In the genomic region with DNA sequence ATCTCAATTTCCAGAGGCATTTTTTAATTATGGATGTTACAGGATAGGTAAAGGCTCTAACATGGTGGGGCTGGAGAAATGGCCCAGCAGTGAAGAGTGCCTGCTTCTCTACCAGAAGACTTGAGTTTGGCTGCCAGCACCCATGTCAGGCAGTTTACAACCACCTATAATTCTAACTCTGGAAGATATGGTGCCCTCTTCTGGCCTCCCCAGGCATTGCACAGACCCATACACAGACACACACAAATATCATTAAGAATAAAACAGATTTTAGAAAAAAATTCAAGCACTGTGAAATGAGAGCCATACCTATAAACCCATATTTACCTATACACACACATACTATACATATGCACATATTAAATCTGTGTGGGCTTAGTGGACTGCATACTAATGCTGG, we compare ENCODE assay signal across 19 mouse cellular contexts.
DNase-seq lines count a peak whose midpoint lies in the region; ATAC-seq and TF ChIP-seq lines count a peak whose summit lies in the region.
"Had no signal": no experiment of that assay in that cellular context is flagged by ENCODE, and none has a peak within 500 bp of the region (broad histone marks: within the 10 kb centered on the region; RNA-seq: fewer than 3 reads in every experiment).

No protein-coding gene starts in this region.

- peak; percentile 10 for DNase-seq in thymus, adult 2 months
- DNase-seq in thymus, postnatal 25 days, result no peak
- peak; percentile 31 for DNase-seq in NIH3T3 (ENCODE audit: low read depth)
- DNase-seq in embryonic facial prominence, embryonic 10.5 days (ENCODE audit: low spot score), result no peak
- no peak for DNase-seq in yolk sac, embryonic 10.5 days (ENCODE audit: low spot score)
- DNase-seq: adrenal gland, postnatal 14 days; cerebellum, postnatal 25 days; gastrocnemius, postnatal 10 days; liver, embryonic 13.5 days; lung, postnatal 14 days; retina, postnatal 1 day had no signal

- no peak overlapping the region for H3K9ac ChIP-seq in intestine, postnatal 0 days (ENCODE audit: low read depth, low read length)
- no peak overlapping the region for H3K9ac ChIP-seq in intestine, embryonic 16.5 days (ENCODE audit: low read depth, low read length)
- H3K9ac ChIP-seq: forebrain, embryonic 15.5 days; kidney, embryonic 15.5 days; liver, embryonic 13.5 days had no signal

- TF ChIP-seq CTCF in intestine, postnatal 0 days (IDR thresholded peaks at IDR 0.05; ENCODE audit: low read depth), result peak; percentile 27; the same call in 1 of the 2 replicates
- TF ChIP-seq CTCF in thymus, adult 2 months (IDR thresholded peaks at IDR 0.05; ENCODE audit: borderline replicate concordance, control insufficient read depth, extremely low read depth, insufficient read depth, low read length, poor library complexity), result no peak
- TF ChIP-seq CTCF in small intestine, adult 2 months (IDR thresholded peaks at IDR 0.05; ENCODE audit: extremely low read depth, insufficient read length, insufficient replicate concordance, low read depth, low read length), result peak; percentile 25; the same call in 1 of the 2 replicates

- no peaks in the 10 kb centered on the region for H3K27me3 ChIP-seq in intestine, postnatal 0 days (replicated peaks; ENCODE audit: control insufficient read depth, insufficient read depth, low read length)
- no peaks in the 10 kb centered on the region for H3K27me3 ChIP-seq in intestine, embryonic 16.5 days (replicated peaks; ENCODE audit: control insufficient read depth, insufficient read depth, low read length)
- no peaks in the 10 kb centered on the region for H3K27me3 ChIP-seq in thymus, adult 2 months (ENCODE audit: control insufficient read depth, insufficient read depth, low read length)
- no peaks in the 10 kb centered on the region for H3K27me3 ChIP-seq in small intestine, adult 2 months (ENCODE audit: control insufficient read depth, insufficient read depth, low read length)
- H3K27me3 ChIP-seq in embryonic facial prominence, embryonic 10.5 days (replicated peaks; ENCODE audit: low read depth, poor library complexity, severe bottlenecking), result no peaks in the 10 kb centered on the region
- H3K27me3 ChIP-seq: forebrain, embryonic 15.5 days; kidney, embryonic 15.5 days; liver, embryonic 13.5 days had no signal

- no peak overlapping the region for H3K4me2 ChIP-seq in intestine, postnatal 0 days (replicated peaks; ENCODE audit: low read depth)
- H3K4me2 ChIP-seq in intestine, embryonic 16.5 days (ENCODE audit: low read depth, low read length), result no peak overlapping the region
- H3K4me2 ChIP-seq: forebrain, embryonic 15.5 days; kidney, embryonic 15.5 days; liver, embryonic 13.5 days had no signal

- no peaks in the 10 kb centered on the region for H3K4me1 ChIP-seq in intestine, postnatal 0 days (replicated peaks; ENCODE audit: control insufficient read depth, insufficient read depth, low read length)
- H3K4me1 ChIP-seq in intestine, embryonic 16.5 days (ENCODE audit: control insufficient read depth, insufficient read depth, low read length), result no peaks in the 10 kb centered on the region
- no peaks in the 10 kb centered on the region for H3K4me1 ChIP-seq in thymus, adult 2 months (replicated peaks; ENCODE audit: control insufficient read depth, insufficient read depth, low read length)
- no peaks in the 10 kb centered on the region for H3K4me1 ChIP-seq in small intestine, adult 2 months (ENCODE audit: control insufficient read depth, insufficient read depth, insufficient read length, low read length)
- H3K4me1 ChIP-seq in embryonic facial prominence, embryonic 10.5 days, result no peaks in the 10 kb centered on the region
- H3K4me1 ChIP-seq: heart, embryonic 10.5 days; kidney, embryonic 15.5 days; liver, embryonic 13.5 days had no signal

- H3K4me3 ChIP-seq in intestine, postnatal 0 days (ENCODE audit: low read depth, low read length), result no peak overlapping the region
- no peak overlapping the region for H3K4me3 ChIP-seq in intestine, embryonic 16.5 days (ENCODE audit: low read length)
- no peak overlapping the region for H3K4me3 ChIP-seq in thymus, adult 2 months (ENCODE audit: control insufficient read depth, insufficient read depth, low read length)
- no peak overlapping the region for H3K4me3 ChIP-seq in small intestine, adult 2 months (ENCODE audit: low read depth, low read length)
- H3K4me3 ChIP-seq in embryonic facial prominence, embryonic 10.5 days, result no peak overlapping the region
- H3K4me3 ChIP-seq: erythroblast, embryonic 14.5 days; forebrain, embryonic 15.5 days; heart, embryonic 10.5 days; kidney, embryonic 15.5 days; liver, embryonic 13.5 days had no signal

- no peak for ATAC-seq in intestine, postnatal 0 days
- no peak for ATAC-seq in intestine, embryonic 16.5 days
- ATAC-seq: forebrain, embryonic 15.5 days; hindbrain, embryonic 16.5 days had no signal

- TF ChIP-seq POLR2A in thymus, adult 2 months (IDR thresholded peaks at IDR 0.05; ENCODE audit: control insufficient read depth, extremely low read depth, insufficient read depth, low read length, poor library complexity), result no peak
- TF ChIP-seq POLR2A in small intestine, adult 2 months (IDR thresholded peaks at IDR 0.05; ENCODE audit: low read depth, low read length), result no peak

- no peaks in the 10 kb centered on the region for H3K9me3 ChIP-seq in intestine, postnatal 0 days (ENCODE audit: control insufficient read depth)
- H3K9me3 ChIP-seq in intestine, embryonic 16.5 days (ENCODE audit: control insufficient read depth, low read length), result no peaks in the 10 kb centered on the region
- 0 out of 2 replicates have a peak, but pooled peaks cover 3% of the 10 kb centered on the region for H3K9me3 ChIP-seq in embryonic facial prominence, embryonic 10.5 days
- H3K9me3 ChIP-seq: forebrain, embryonic 15.5 days; kidney, embryonic 15.5 days; liver, embryonic 13.5 days had no signal

- no peaks in the 10 kb centered on the region for H3K36me3 ChIP-seq in intestine, postnatal 0 days (ENCODE audit: control insufficient read depth, insufficient read depth)
- H3K36me3 ChIP-seq in intestine, embryonic 16.5 days (ENCODE audit: control insufficient read depth, insufficient read depth, low read length), result no peaks in the 10 kb centered on the region
- no peaks in the 10 kb centered on the region for H3K36me3 ChIP-seq in thymus, adult 2 months (ENCODE audit: control insufficient read depth, insufficient read depth, low read length)
- no peaks in the 10 kb centered on the region for H3K36me3 ChIP-seq in small intestine, adult 2 months (ENCODE audit: control insufficient read depth, insufficient read depth, low read length)
- no peaks in the 10 kb centered on the region for H3K36me3 ChIP-seq in embryonic facial prominence, embryonic 10.5 days (replicated peaks)
- H3K36me3 ChIP-seq: forebrain, embryonic 15.5 days; heart, embryonic 10.5 days; kidney, embryonic 15.5 days; liver, embryonic 13.5 days had no signal

- no peak overlapping the region for H3K27ac ChIP-seq in intestine, postnatal 0 days (ENCODE audit: low read depth, low read length)
- H3K27ac ChIP-seq in intestine, embryonic 16.5 days (ENCODE audit: low read length), result no peak overlapping the region
- no peak overlapping the region for H3K27ac ChIP-seq in thymus, adult 2 months (ENCODE audit: control insufficient read depth, insufficient read depth, low read length)
- no peak overlapping the region for H3K27ac ChIP-seq in small intestine, adult 2 months (ENCODE audit: insufficient read depth, low read depth, low read length)
- no peak overlapping the region for H3K27ac ChIP-seq in embryonic facial prominence, embryonic 10.5 days (replicated peaks)
- H3K27ac ChIP-seq: forebrain, embryonic 15.5 days; heart, embryonic 10.5 days; kidney, embryonic 15.5 days; liver, embryonic 13.5 days had no signal

Comparison
In these comparisons a context has a peak if more than half of its experiments do, and no peak if none do; other contexts are left out.
1. DNase-seq: peak in thymus, adult 2 months (single experiment) and NIH3T3 (single experiment); none in thymus, postnatal 25 days (single experiment), embryonic facial prominence, embryonic 10.5 days (single experiment) and yolk sac, embryonic 10.5 days (single experiment).